Mouse (Mus musculus) forebrain, postnatal 0 days (tissue): Measurements from ENCODE around the gene Wnt9a. TPM values are rescaled to one million over a fixed set of nuclear protein-coding genes. Genes with fewer than 3 reads are reported as not detected.

Experiments
- ATAC-seq: fragments of 200-750 bp; cut with Nextera tagmentation; 2 replicates; pipeline ENCODE4 v1.8.0; 2017; ENCODE audit warnings: mild to moderate bottlenecking, moderate library complexity
- DNase-seq: peaks from one replicate; pipeline ENCODE4 v3.0.0-alpha.2; 2015
- H3K27ac ChIP-seq: fragments of 300-500 bp; sonication (generic); 2 replicates; pipeline ENCODE4 v1.5.1; 2014; ENCODE audit warnings: low read depth, mild to moderate bottlenecking, antibody characterized with exemption, low read length, moderate library complexity, mixed read lengths
- H3K27me3 ChIP-seq: fragments of 300-500 bp; sonication (generic); 2 replicates; pipeline ENCODE4 v1.6.1; 2014; ENCODE audit warnings: mild to moderate bottlenecking, low read length, mixed read lengths; ENCODE audit not compliant: insufficient read depth
- H3K36me3 ChIP-seq: fragments of 300-500 bp; sonication (generic); 2 replicates; pipeline ENCODE4 v1.6.1; 2014; ENCODE audit warnings: mild to moderate bottlenecking, moderate library complexity; ENCODE audit not compliant: insufficient read depth
- H3K4me1 ChIP-seq: fragments of 300-500 bp; sonication (generic); 2 replicates; pipeline ENCODE4 v1.6.1; 2014; ENCODE audit warnings: antibody characterized with exemption; ENCODE audit not compliant: insufficient read depth
- H3K4me2 ChIP-seq: fragments of 300-500 bp; sonication (generic); 2 replicates; pipeline ENCODE4 v1.6.1; 2014; ENCODE audit warnings: low read depth, mild to moderate bottlenecking, moderate library complexity
- H3K4me3 ChIP-seq: fragments of 300-500 bp; sonication (generic); 2 replicates; pipeline ENCODE4 v1.5.1; 2014; ENCODE audit warnings: low read depth, low read length, mixed read lengths
- H3K9ac ChIP-seq: fragments of 300-500 bp; sonication (generic); 2 replicates; pipeline ENCODE4 v1.6.1; 2014; ENCODE audit warnings: mild to moderate bottlenecking
- H3K9me3 ChIP-seq: fragments of 300-500 bp; sonication (generic); 2 replicates; pipeline ENCODE4 v1.6.1; 2016; ENCODE audit warnings: low read length
- CTCF ChIP-seq: sonication (generic); IDR thresholded peaks from 2 replicates; pipeline ENCODE4 v1.5.1; 2016; ENCODE audit warnings: antibody characterized with exemption, control low read depth, low read depth
- WGBS: fragments of 180-500 bp; shearing (Covaris S2); extraction: QIAGEN DNeasy Blood & Tissue Kit; methylation state at CpG from one replicate; pipeline ENCODE4 v1.1.7; 2014; 5-methylcytosine and 5-hydroxymethylcytosine counted together
- polyA plus RNA-seq: library from polyadenylated mRNA; unstranded; fragments of >200 nt; fragmentation: Nextera tagmentation; extraction: Ambion mirVana; gene quantifications from 2 replicates; pipeline ENCODE4 v1.2.1, GENCODE M21; 2015
- total RNA-seq: library from RNA; depleted of rRNA; stranded (reverse); fragments of >200 nt; gene quantifications from 2 replicates; pipeline ENCODE4 v1.2.3, GENCODE M21; 2014

Wnt9a gene
- total and polyA plus RNA-seq, 2 experiments from 2014 or later = 2.6 to 5.6 TPM

DNA sequence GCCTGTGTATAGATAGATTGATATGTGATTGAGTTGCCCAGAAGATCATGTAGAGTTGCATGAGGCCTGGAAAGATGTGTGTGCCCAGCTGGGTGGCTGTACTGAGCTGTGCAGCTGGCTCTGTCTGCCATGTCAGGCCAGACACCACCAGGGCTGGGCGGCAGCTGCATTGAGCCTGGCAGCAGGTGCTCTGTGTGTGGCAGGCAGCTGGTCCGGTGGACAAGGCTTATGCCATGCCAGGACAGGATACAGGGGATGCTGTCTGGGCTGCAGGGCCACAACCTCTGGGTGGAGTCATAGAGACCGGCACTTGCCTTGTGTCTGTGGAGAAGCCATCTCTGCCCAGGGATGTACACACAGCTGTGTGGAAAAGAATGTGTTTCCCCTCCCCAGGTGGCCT lies 16.3 kb downstream of the Wnt9a start:
- no peak for TF ChIP-seq CTCF

GRCm38 (mm10) chr11:59324777-59325176 lies 18.0 kb downstream of the Wnt9a start:
- H3K27me3 ChIP-seq = no peaks in the 10 kb centered on the region
- no peak overlapping the region for H3K9ac ChIP-seq
- no peaks in the 10 kb centered on the region for H3K36me3 ChIP-seq
- DNase-seq (no peak), ATAC-seq (no peak)
- no peak overlapping the region for H3K4me2 ChIP-seq
- H3K4me3 ChIP-seq = no peak overlapping the region
- no peak overlapping the region for H3K27ac ChIP-seq
- TF ChIP-seq CTCF = no peak
- WGBS = 76% methylated on average over 5 of the region's 5 CpGs
- H3K9me3 ChIP-seq = no peaks in the 10 kb centered on the region
- no peaks in the 10 kb centered on the region for H3K4me1 ChIP-seq

More for the DNA sequence above, 16.3 kb downstream of the Wnt9a start:
- 65% methylated on average over 3 of the region's 3 CpGs for WGBS
- H3K27ac ChIP-seq = no peak overlapping the region
- no peaks in the 10 kb centered on the region for H3K36me3 ChIP-seq
- no peaks in the 10 kb centered on the region for H3K27me3 ChIP-seq
- H3K9ac ChIP-seq = no peak overlapping the region
- DNase-seq = no peak
- no peaks in the 10 kb centered on the region for H3K9me3 ChIP-seq
- H3K4me1 ChIP-seq = no peaks in the 10 kb centered on the region
- ATAC-seq = no peak
- no peak overlapping the region for H3K4me3 ChIP-seq
- H3K4me2 ChIP-seq = no peak overlapping the region

GRCm38 (mm10) chr11:59327625-59328024 lies 20.9 kb downstream of the Wnt9a start:
- Histone ChIP-seq H3K4me2 (no peak overlapping the region), H3K4me1 (no peaks in the 10 kb centered on the region), H3K9me3 (no peaks in the 10 kb centered on the region), H3K9ac (no peak overlapping the region), H3K4me3 (no peak overlapping the region), H3K27me3 (no peaks in the 10 kb centered on the region), H3K36me3 (no peaks in the 10 kb centered on the region), H3K27ac (no peak overlapping the region)
- DNase-seq = no peak
- no peak for TF ChIP-seq CTCF
- no peak for ATAC-seq
- WGBS = 84% methylated on average over 18 of the region's 18 CpGs

DNA sequence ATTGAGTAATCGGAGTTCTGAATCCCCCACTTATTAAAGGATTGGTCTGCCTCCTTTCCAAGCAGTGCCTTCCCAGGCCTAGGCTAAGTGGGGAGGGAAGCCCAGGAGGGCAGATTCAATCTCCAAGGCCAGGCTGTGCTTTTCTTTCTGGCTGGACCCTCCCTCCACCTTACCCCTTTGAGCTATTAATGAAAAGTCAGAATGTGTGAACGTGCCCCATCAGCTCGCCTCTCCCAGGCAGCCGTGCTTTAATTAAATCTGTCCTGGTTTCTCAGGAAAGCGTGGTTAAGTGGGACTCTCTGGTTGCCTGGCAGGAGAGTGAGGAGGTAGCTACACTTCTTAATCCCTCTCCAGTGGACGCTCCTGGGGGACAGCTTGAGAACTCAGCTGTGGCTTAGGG lies 22.9 kb downstream of the Wnt9a start:
- no peak overlapping the region for H3K9ac ChIP-seq
- no peaks in the 10 kb centered on the region for H3K27me3 ChIP-seq
- TF ChIP-seq CTCF = no peak
- H3K36me3 ChIP-seq = no peaks in the 10 kb centered on the region
- 11% methylated on average over 6 of the region's 6 CpGs for WGBS
- H3K9me3 ChIP-seq = no peaks in the 10 kb centered on the region
- no peak overlapping the region for H3K27ac ChIP-seq
- no peak for ATAC-seq
- H3K4me2 ChIP-seq = no peak overlapping the region
- DNase-seq = no peak
- no peak overlapping the region for H3K4me3 ChIP-seq
- H3K4me1 ChIP-seq = no peaks in the 10 kb centered on the region

DNA sequence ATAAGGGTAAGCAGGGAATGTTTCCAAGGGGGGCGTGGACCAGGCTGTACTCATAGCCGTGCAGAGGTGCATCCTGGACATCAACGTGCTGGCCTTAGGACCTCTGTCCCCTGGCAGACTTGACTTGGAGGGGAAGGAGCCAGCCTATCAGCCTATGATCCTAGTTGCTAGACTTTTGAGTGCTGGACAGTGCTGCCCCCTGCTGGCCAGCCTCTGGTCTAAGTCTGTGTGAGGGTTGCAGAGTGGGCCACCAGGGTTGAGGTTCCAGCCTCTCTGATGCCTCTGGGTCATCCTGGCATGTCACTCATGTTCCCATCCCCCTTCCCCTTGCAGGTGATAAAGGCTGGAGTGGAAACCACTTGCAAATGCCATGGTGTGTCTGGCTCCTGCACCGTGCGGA lies 23.8 kb downstream of the Wnt9a start:
- Histone ChIP-seq H3K4me2 (no peak overlapping the region), H3K9ac (no peak overlapping the region), H3K27ac (no peak overlapping the region), H3K4me3 (no peak overlapping the region), H3K9me3 (no peaks in the 10 kb centered on the region), H3K36me3 (no peaks in the 10 kb centered on the region), H3K4me1 (no peaks in the 10 kb centered on the region), H3K27me3 (no peaks in the 10 kb centered on the region)
- DNase-seq = peak; percentile 56
- TF ChIP-seq CTCF = peak; percentile 75
- WGBS = 46% methylated on average over 5 of the region's 5 CpGs
- ATAC-seq = no peak

DNA sequence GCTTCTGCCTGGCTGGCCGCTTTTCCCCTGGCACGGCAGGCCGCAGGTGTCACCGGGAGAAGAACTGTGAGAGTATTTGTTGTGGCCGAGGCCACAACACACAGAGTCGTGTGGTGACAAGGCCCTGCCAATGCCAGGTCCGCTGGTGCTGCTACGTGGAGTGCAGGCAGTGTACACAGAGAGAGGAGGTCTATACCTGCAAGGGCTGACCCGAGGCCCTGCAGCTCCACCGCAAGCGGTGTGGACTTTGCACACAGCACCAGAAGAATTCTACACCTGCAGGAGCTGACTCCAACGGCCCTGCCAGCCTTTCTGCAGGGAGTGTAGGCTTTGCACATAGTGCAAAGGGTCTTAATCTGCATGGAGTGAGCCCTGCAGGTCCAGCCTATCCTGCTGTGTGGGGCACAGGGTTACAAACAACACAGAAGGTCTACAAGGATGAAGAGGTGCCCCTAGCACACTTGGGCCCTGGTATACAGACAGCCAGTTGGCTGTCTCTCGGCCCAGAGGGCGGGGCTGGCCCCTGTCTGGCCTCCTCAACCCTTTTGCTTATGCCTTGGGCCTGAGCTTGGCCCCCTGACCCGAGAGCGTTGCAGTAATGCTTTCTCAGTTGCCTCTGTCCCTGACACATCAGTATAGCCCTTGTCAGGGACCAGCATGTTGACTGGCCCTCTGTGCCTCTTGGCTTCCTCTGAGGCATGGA lies 24.6 kb downstream of the Wnt9a start:
- Histone ChIP-seq H3K9ac (no peak overlapping the region), H3K4me3 (no peak overlapping the region), H3K36me3 (no peaks in the 10 kb centered on the region), H3K4me1 (no peaks in the 10 kb centered on the region), H3K9me3 (no peaks in the 10 kb centered on the region), H3K27me3 (no peaks in the 10 kb centered on the region), H3K4me2 (no peak overlapping the region), H3K27ac (no peak overlapping the region)
- WGBS = 78% methylated on average over 16 of the region's 16 CpGs
- TF ChIP-seq CTCF = no peak
- DNase-seq (no peak), ATAC-seq (no peak)

DNA sequence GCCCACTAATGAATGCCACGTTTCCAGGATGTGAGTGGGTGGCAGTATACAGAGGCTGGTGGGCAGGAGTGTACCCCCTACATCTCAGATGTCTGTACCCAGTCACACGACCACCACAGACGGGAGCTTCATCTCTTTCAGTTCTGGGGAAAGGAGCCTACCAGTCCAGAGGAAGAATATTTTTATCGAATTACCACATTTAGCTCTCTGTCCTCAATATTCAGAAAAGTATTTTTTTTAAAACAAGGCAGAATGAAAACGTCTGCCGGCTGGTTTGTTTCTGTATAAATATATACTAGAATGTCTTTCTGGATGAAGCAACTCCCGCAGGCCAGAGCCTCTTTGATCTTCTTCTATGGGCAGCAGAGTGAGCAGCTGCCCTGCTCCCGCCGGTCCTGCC lies 26.2 kb downstream of the Wnt9a start:
- no peak for ATAC-seq
- H3K27me3 ChIP-seq = no peaks in the 10 kb centered on the region
- H3K4me3 ChIP-seq = no peak overlapping the region
- 24% methylated on average over 9 of the region's 9 CpGs for WGBS
- H3K9ac ChIP-seq = no peak overlapping the region
- DNase-seq = no peak
- no peaks in the 10 kb centered on the region for H3K9me3 ChIP-seq
- H3K4me1 ChIP-seq = no peaks in the 10 kb centered on the region
- TF ChIP-seq CTCF = no peak
- H3K27ac ChIP-seq = no peak overlapping the region
- H3K36me3 ChIP-seq = no peaks in the 10 kb centered on the region
- no peak overlapping the region for H3K4me2 ChIP-seq

DNA sequence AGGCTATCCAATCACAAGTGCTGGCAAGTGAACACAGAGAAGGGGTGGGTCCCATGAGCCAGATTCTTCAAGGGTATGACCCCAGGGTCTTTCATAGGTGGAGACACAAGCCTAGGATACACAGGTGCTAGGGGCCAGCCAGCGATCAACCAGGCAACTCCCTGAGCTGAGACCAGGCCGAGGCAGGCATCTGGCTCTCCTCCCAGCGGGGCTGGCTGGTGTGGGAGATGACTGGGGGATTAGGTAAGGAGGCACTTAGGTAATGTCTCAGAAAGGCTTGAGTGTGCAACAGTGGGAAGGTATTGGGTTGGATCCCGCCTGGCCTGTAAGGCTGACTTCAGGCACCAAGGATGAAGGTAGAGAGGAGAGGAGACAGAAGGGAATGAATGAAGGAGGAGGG lies 28.4 kb downstream of the Wnt9a start:
- no peak for TF ChIP-seq CTCF
- H3K4me3 ChIP-seq = no peak overlapping the region
- H3K4me2 ChIP-seq = no peak overlapping the region
- no peak overlapping the region for H3K9ac ChIP-seq
- no peaks in the 10 kb centered on the region for H3K27me3 ChIP-seq
- no peaks in the 10 kb centered on the region for H3K36me3 ChIP-seq
- no peak overlapping the region for H3K27ac ChIP-seq
- DNase-seq = no peak
- ATAC-seq = no peak
- H3K4me1 ChIP-seq = no peaks in the 10 kb centered on the region
- H3K9me3 ChIP-seq = no peaks in the 10 kb centered on the region
- whole genome bisulfite sequencing = 80% methylated on average over 4 of the region's 4 CpGs
